Mouse (Mus musculus) intestine, embryonic 14.5 days (tissue): Measurements from ENCODE around the gene Sh2d5. TPM values are rescaled to one million over a fixed set of nuclear protein-coding genes. Genes with fewer than 3 reads are reported as not detected.
A peak's percentile ranks its signal among the peaks of the same experiment; 100 is the strongest.

Experiments used
- ATAC-seq: fragments of 200-750 bp; cut with Nextera tagmentation; replicated peaks from 2 replicates; pipeline ENCODE4 v1.8.0; 2017; ENCODE audit warnings: low read depth, moderate number of reproducible peaks, moderate TSS enrichment, moderate library complexity; ENCODE audit not compliant: low FRiP score, low TSS enrichment
- DNase-seq: peaks from one replicate; pipeline ENCODE4 v3.0.0-alpha.2; 2018; ENCODE audit warnings: low spot score
- H3K27ac ChIP-seq: fragments of 300-500 bp; sonication (generic); 2 replicates; pipeline ENCODE4 v1.5.1; 2014; ENCODE audit warnings: low read depth, mild to moderate bottlenecking, control low read depth
- H3K27me3 ChIP-seq: fragments of 300-500 bp; sonication (generic); replicated peaks from 2 replicates; pipeline ENCODE4 v1.6.1; 2014; ENCODE audit warnings: low read length, control low read depth; ENCODE audit not compliant: control insufficient read depth, insufficient read depth
- H3K36me3 ChIP-seq: fragments of 300-500 bp; sonication (generic); 2 replicates; pipeline ENCODE4 v1.6.1; 2014; ENCODE audit warnings: low read length, control low read depth; ENCODE audit not compliant: control insufficient read depth, insufficient read depth
- H3K4me1 ChIP-seq: fragments of 300-500 bp; sonication (generic); replicated peaks from 2 replicates; pipeline ENCODE4 v1.6.1; 2014; ENCODE audit warnings: low read length, control low read depth, mixed read lengths; ENCODE audit not compliant: control insufficient read depth, insufficient read depth
- H3K4me2 ChIP-seq: fragments of 300-500 bp; sonication (generic); 2 replicates; pipeline ENCODE4 v1.6.1; 2014; ENCODE audit warnings: low read length
- H3K4me3 ChIP-seq: fragments of 300-500 bp; sonication (generic); 2 replicates; pipeline ENCODE4 v1.5.1; 2014; ENCODE audit warnings: low read depth, low read length, control low read depth, mixed read lengths
- H3K9ac ChIP-seq: fragments of 300-500 bp; sonication (generic); 2 replicates; pipeline ENCODE4 v1.6.1; 2014; ENCODE audit warnings: mild to moderate bottlenecking, low read length
- H3K9me3 ChIP-seq: fragments of 300-500 bp; sonication (generic); 2 replicates; pipeline ENCODE4 v1.6.1; 2016; ENCODE audit warnings: low read length, control low read depth; ENCODE audit not compliant: control insufficient read depth
- WGBS: fragments of 180-500 bp; shearing (Covaris S2); extraction: QIAGEN DNeasy Blood & Tissue Kit; methylation state at CpG from one replicate; pipeline ENCODE4 v1.1.7; 2014; 5-methylcytosine and 5-hydroxymethylcytosine counted together
- polyA plus RNA-seq: library from polyadenylated mRNA; unstranded; fragments of >200 nt; fragmentation: Nextera tagmentation; extraction: Ambion mirVana; gene quantifications from 2 replicates; pipeline ENCODE4 v1.2.1, GENCODE M21; 2014

Sh2d5 gene
- polyA plus RNA-seq, 1 experiment from 2014 or later = 1.2 TPM

- WGBS = 12% methylated on average over 18 of the region's 18 CpGs
- Histone ChIP-seq H3K4me2 (peak overlapping the region; percentile 90), H3K4me1 (peaks cover 14% of the 10 kb centered on the region), H3K36me3 (peaks cover 18% of the 10 kb centered on the region), H3K27me3 (no peaks in the 10 kb centered on the region), H3K4me3 (peak overlapping the region; percentile 91), H3K27ac (peak overlapping the region; percentile 44; the same call in 1 of the 2 replicates), H3K9me3 (no peaks in the 10 kb centered on the region), H3K9ac (peak overlapping the region; percentile 59)
- no peak for DNase-seq
- ATAC-seq = no peak
Observed at GRCm38 (mm10) chr4:138303742-138304141, 53.5 kb downstream of the Sh2d5 start.

GRCm38 (mm10) chr4:138304340-138305104, 54.3 kb downstream of the Sh2d5 start, which contains the start of gene Ddost:
Gene Ddost (plus strand): TSS chr4:138304730.
- peak within 1 kb of the TSS; percentile 90 for H3K4me2 ChIP-seq
- peak; percentile 99 for ATAC-seq

GRCm38 (mm10) chr4:138307025-138307424, 56.8 kb downstream of the Sh2d5 start:
- WGBS = 90% methylated on average over 3 of the region's 3 CpGs
- peaks cover 14% of the 10 kb centered on the region for H3K4me1 ChIP-seq
- H3K9me3 ChIP-seq = no peaks in the 10 kb centered on the region
- H3K27ac ChIP-seq = no peak overlapping the region
- ATAC-seq (no peak), DNase-seq (no peak)
- no peak overlapping the region for H3K4me2 ChIP-seq
- no peak overlapping the region for H3K9ac ChIP-seq
- no peaks in the 10 kb centered on the region for H3K27me3 ChIP-seq
- H3K36me3 ChIP-seq = peaks cover 50% of the 10 kb centered on the region
- no peak overlapping the region for H3K4me3 ChIP-seq

More at GRCm38 (mm10) chr4:138304340-138305104, 54.3 kb downstream of the Sh2d5 start, which contains the start of gene Ddost:
- WGBS = 0% methylated on average over 62 of the region's 64 CpGs
- Histone ChIP-seq H3K27me3 (no peaks in the 10 kb centered on the region), H3K27ac (peak within 1 kb of the TSS; percentile 54; the same call in 1 of the 2 replicates), H3K4me1 (peaks cover 14% of the 10 kb centered on the region), H3K9me3 (no peaks in the 10 kb centered on the region), H3K9ac (peak within 1 kb of the TSS; percentile 90), H3K36me3 (peaks cover 26% of the 10 kb centered on the region), H3K4me3 (peak within 1 kb of the TSS; percentile 91)
- DNase-seq = peak; percentile 93

- Histone ChIP-seq H3K4me2 (no peak overlapping the region), H3K4me1 (peaks cover 14% of the 10 kb centered on the region), H3K36me3 (peaks cover 57% of the 10 kb centered on the region), H3K27ac (no peak overlapping the region), H3K4me3 (no peak overlapping the region), H3K9ac (no peak overlapping the region), H3K27me3 (no peaks in the 10 kb centered on the region), H3K9me3 (no peaks in the 10 kb centered on the region)
- WGBS = 93% methylated on average over 12 of the region's 12 CpGs
- ATAC-seq (no peak), DNase-seq (no peak)
Observed at GRCm38 (mm10) chr4:138307739-138308138, 57.5 kb downstream of the Sh2d5 start.

GRCm38 (mm10) chr4:138310311-138310910, 60.2 kb downstream of the Sh2d5 start:
- H3K27ac ChIP-seq = no peak overlapping the region
- DNase-seq (no peak), ATAC-seq (no peak)
- WGBS = 90% methylated on average over 19 of the region's 19 CpGs
- H3K36me3 ChIP-seq = peaks cover 78% of the 10 kb centered on the region
- no peak overlapping the region for H3K4me2 ChIP-seq
- H3K27me3 ChIP-seq = no peaks in the 10 kb centered on the region
- H3K4me3 ChIP-seq = no peak overlapping the region
- H3K4me1 ChIP-seq = peaks cover 5% of the 10 kb centered on the region
- H3K9me3 ChIP-seq = no peaks in the 10 kb centered on the region
- H3K9ac ChIP-seq = no peak overlapping the region

Other genes starting within 250 kb of the Sh2d5 start
- gene Hp1bp3, start 34.1 kb upstream of the Sh2d5 start, polyA plus RNA-seq = 154 and 158 TPM in 2 replicates
- gene Kif17, start within 50 bp of the Sh2d5 start, polyA plus RNA-seq = 0.69 and 1.0 TPM in 2 replicates
- gene Ddost, start 54.3 kb downstream of the Sh2d5 start, polyA plus RNA-seq = 348 and 351 TPM in 2 replicates
- gene Pink1, start 75.9 kb downstream of the Sh2d5 start, polyA plus RNA-seq = 19.3 and 20.5 TPM in 2 replicates
- gene Cda, start 117.6 kb downstream of the Sh2d5 start, polyA plus RNA-seq = 12.3 and 17.5 TPM in 2 replicates
- 0.07 TPM in 2 replicates for gene Fam43b, start 146.1 kb downstream of the Sh2d5 start, polyA plus RNA-seq
- gene Mul1, start 184.3 kb downstream of the Sh2d5 start, polyA plus RNA-seq = 19.4 and 20.1 TPM in 2 replicates
- 5.3 and 5.9 TPM in 2 replicates for gene Camk2n1, start 203.9 kb downstream of the Sh2d5 start, polyA plus RNA-seq